Mouse (Mus musculus) MEL (cell line): Measurements from ENCODE around the gene Clhc1. TPM values are rescaled to one million over a fixed set of nuclear protein-coding genes. Genes with fewer than 3 reads are reported as not detected.

Source experiments
- DNase-seq: peaks from one replicate; pipeline ENCODE4 v3.0.0; 2011; ENCODE audit warnings: low read depth, low spot score
- H3K27ac ChIP-seq: 2 replicates; pipeline ENCODE4 v1.5.1; 2012; ENCODE audit warnings: low read depth, mild to moderate bottlenecking, control low read depth, low read length, moderate library complexity; ENCODE audit not compliant: control insufficient read depth
- H3K27me3 ChIP-seq, 2 experiments: fragments of 150-350 bp in 1 of 2; sonication (generic) in 1 of 2; 2 replicates each; pipeline ENCODE4 v1.6.1; 2012; ENCODE audit warnings: low read length in 2 of 2, mild to moderate bottlenecking in 2 of 2, improper control_type of control experiment in 1 of 2, moderate library complexity in 1 of 2; ENCODE audit not compliant: insufficient read depth in 2 of 2, control insufficient read depth in 1 of 2
- H3K36me3 ChIP-seq, 2 experiments: 2 replicates each; pipeline ENCODE4 v1.6.1; 2012 to 2014; ENCODE audit warnings: low read length in 2 of 2, improper control_type of control experiment in 1 of 2, inconsistent platforms in 1 of 2, mild to moderate bottlenecking in 1 of 2; ENCODE audit not compliant: insufficient read depth in 2 of 2, control insufficient read depth in 1 of 2
- H3K4me1 ChIP-seq, 2 experiments: fragments of 150-350 bp in 1 of 2; sonication (generic) in 1 of 2; 2 replicates each; pipeline ENCODE4 v1.6.1; 2012; ENCODE audit warnings: low read length in 2 of 2, improper control_type of control experiment in 1 of 2, mild to moderate bottlenecking in 1 of 2; ENCODE audit not compliant: insufficient read depth in 2 of 2, control insufficient read depth in 1 of 2
- H3K4me3 ChIP-seq, 2 experiments: fragments of 150-350 bp in 1 of 2; sonication (generic) in 1 of 2; 2 replicates each; pipeline ENCODE4 v1.5.1; 2012; ENCODE audit warnings: low read depth in 2 of 2, low read length in 2 of 2, mild to moderate bottlenecking in 2 of 2, moderate library complexity in 2 of 2, control low read depth in 1 of 2, improper control_type of control experiment in 1 of 2; ENCODE audit not compliant: control insufficient read depth in 1 of 2, insufficient read depth in 1 of 2
- H3K79me2 ChIP-seq: 2 replicates; pipeline ENCODE4 v1.6.1; 2012; ENCODE audit warnings: mild to moderate bottlenecking, low read length, moderate library complexity; ENCODE audit not compliant: control insufficient read depth, poor library complexity, insufficient read depth
- H3K9ac ChIP-seq: 2 replicates; pipeline ENCODE4 v1.6.1; 2012; ENCODE audit warnings: low read depth, mild to moderate bottlenecking, control low read depth, low read length, moderate library complexity; ENCODE audit not compliant: control insufficient read depth, poor library complexity, severe bottlenecking
- H3K9me3 ChIP-seq: fragments of 150-350 bp; sonication (generic); replicated peaks from 2 replicates; pipeline ENCODE4 v1.6.1; 2012; ENCODE audit warnings: mild to moderate bottlenecking, low read length, improper control_type of control experiment, moderate library complexity; ENCODE audit not compliant: insufficient read depth
- BHLHE40 ChIP-seq: IDR thresholded peaks from 2 replicates; pipeline ENCODE4 v1.6.1; 2012; ENCODE audit warnings: low read depth, mild to moderate bottlenecking, inconsistent platforms, low read length, improper control_type of control experiment, borderline replicate concordance
- CHD1 ChIP-seq: IDR thresholded peaks from 2 replicates; pipeline ENCODE4 v1.6.1; 2012; ENCODE audit warnings: low read depth, mild to moderate bottlenecking, inconsistent platforms, low read length, improper control_type of control experiment
- CTCF ChIP-seq, 3 experiments: IDR thresholded peaks in 2 of 3; conservative IDR thresholded peaks in 1 of 3; 2 replicates each; pipeline ENCODE4 v1.5.1; 2011 to 2012; ENCODE audit warnings: low read length in 3 of 3, low read depth in 2 of 3, mild to moderate bottlenecking in 2 of 3, improper control_type of control experiment in 1 of 3, inconsistent platforms in 1 of 3, mixed read lengths in 1 of 3, moderate library complexity in 1 of 3; ENCODE audit not compliant: control insufficient read depth in 1 of 3, insufficient read depth in 1 of 3, poor library complexity in 1 of 3, severe bottlenecking in 1 of 3
- E2F4 ChIP-seq: IDR thresholded peaks from 2 replicates; pipeline ENCODE4 v1.6.1; 2011; ENCODE audit warnings: low read depth, low read length, improper control_type of control experiment, borderline replicate concordance
- EP300 ChIP-seq, 2 experiments: IDR thresholded peaks; 2 replicates each; pipeline ENCODE4 v1.6.1; 2011; ENCODE audit warnings: improper control_type of control experiment in 2 of 2, low read length in 2 of 2, low read depth in 1 of 2, mild to moderate bottlenecking in 1 of 2
- ETS1 ChIP-seq: IDR thresholded peaks from 2 replicates; pipeline ENCODE4 v1.6.1; 2012; ENCODE audit warnings: low read depth, mild to moderate bottlenecking, inconsistent platforms, low read length, improper control_type of control experiment, moderate library complexity
- HCFC1 ChIP-seq: IDR thresholded peaks from 2 replicates; pipeline ENCODE4 v1.6.1; 2012; ENCODE audit warnings: low read depth, mild to moderate bottlenecking, inconsistent platforms, low read length, improper control_type of control experiment, moderate library complexity
- JUND ChIP-seq: IDR thresholded peaks from 2 replicates; pipeline ENCODE4 v1.6.1; 2011; ENCODE audit warnings: low read depth, mild to moderate bottlenecking, improper control_type of control experiment, low read length
- KAT2A ChIP-seq: conservative IDR thresholded peaks from 2 replicates; pipeline ENCODE4 v1.6.1; 2012; ENCODE audit warnings: low read depth, low read length, improper control_type of control experiment, inconsistent platforms
- MAFK ChIP-seq: IDR thresholded peaks from 2 replicates; pipeline ENCODE4 v1.6.1; 2011; ENCODE audit warnings: low read depth, mild to moderate bottlenecking, low read length, improper control_type of control experiment, borderline replicate concordance
- MAZ ChIP-seq: IDR thresholded peaks from 2 replicates; pipeline ENCODE4 v1.6.1; 2012; ENCODE audit warnings: low read depth, mild to moderate bottlenecking, inconsistent platforms, low read length, improper control_type of control experiment
- MEF2A ChIP-seq: IDR thresholded peaks from 2 replicates; pipeline ENCODE4 v1.6.1; 2014; ENCODE audit warnings: low read depth, mild to moderate bottlenecking, inconsistent platforms, low read length, improper control_type of control experiment; ENCODE audit not compliant: poor library complexity, insufficient replicate concordance, severe bottlenecking; ENCODE audit errors: extremely low read depth
- MXI1 ChIP-seq: IDR thresholded peaks from 2 replicates; pipeline ENCODE4 v1.6.1; 2011; ENCODE audit warnings: mild to moderate bottlenecking, low read depth, low read length, improper control_type of control experiment
- MYB ChIP-seq: IDR thresholded peaks from 2 replicates; pipeline ENCODE4 v1.6.1; 2011; ENCODE audit warnings: mild to moderate bottlenecking, low read depth, low read length, improper control_type of control experiment
- MYC ChIP-seq: IDR thresholded peaks from 2 replicates; pipeline ENCODE4 v1.6.1; 2011; ENCODE audit warnings: low read depth, mild to moderate bottlenecking, low read length, improper control_type of control experiment, moderate library complexity
- NELFE ChIP-seq: IDR thresholded peaks from 2 replicates; pipeline ENCODE4 v1.6.1; 2011; ENCODE audit warnings: low read depth, low read length, improper control_type of control experiment
- POLR2A ChIP-seq, 2 experiments: IDR thresholded peaks; 2 replicates each; pipeline ENCODE4 v1.6.1; 2011 to 2012; ENCODE audit warnings: low read length in 2 of 2, mild to moderate bottlenecking in 2 of 2, control low read depth in 1 of 2, improper control_type of control experiment in 1 of 2, low read depth in 1 of 2, moderate library complexity in 1 of 2; ENCODE audit not compliant: control insufficient read depth in 1 of 2, insufficient read depth in 1 of 2, poor library complexity in 1 of 2
- RAD21 ChIP-seq: IDR thresholded peaks from 2 replicates; pipeline ENCODE4 v1.6.1; 2011; ENCODE audit warnings: mild to moderate bottlenecking, low read depth, low read length, improper control_type of control experiment
- RCOR1 ChIP-seq: IDR thresholded peaks from 2 replicates; pipeline ENCODE4 v1.6.1; 2012; ENCODE audit warnings: low read depth, mild to moderate bottlenecking, inconsistent platforms, low read length, improper control_type of control experiment
- SIN3A ChIP-seq: IDR thresholded peaks from 2 replicates; pipeline ENCODE4 v1.6.1; 2012; ENCODE audit warnings: low read length, improper control_type of control experiment, inconsistent platforms
- SMC3 ChIP-seq: IDR thresholded peaks from 2 replicates; pipeline ENCODE4 v1.6.1; 2011; ENCODE audit warnings: low read depth, low read length, improper control_type of control experiment
- TAL1 ChIP-seq: IDR thresholded peaks from 2 replicates; pipeline ENCODE4 v1.6.1; 2012; ENCODE audit warnings: mild to moderate bottlenecking, inconsistent platforms, low read length, moderate library complexity, mixed read lengths
- UBTF ChIP-seq: IDR thresholded peaks from 2 replicates; pipeline ENCODE4 v1.6.1; 2012; ENCODE audit warnings: low read depth, mild to moderate bottlenecking, inconsistent platforms, low read length, improper control_type of control experiment, moderate library complexity, borderline replicate concordance; ENCODE audit not compliant: insufficient read depth
- USF1 ChIP-seq: IDR thresholded peaks from 2 replicates; pipeline ENCODE4 v1.6.1; 2014; ENCODE audit warnings: low read depth, mild to moderate bottlenecking, inconsistent platforms, low read length, improper control_type of control experiment, moderate library complexity
- USF2 ChIP-seq, 2 experiments: IDR thresholded peaks; 2 replicates each; pipeline ENCODE4 v1.6.1; 2011 to 2012; ENCODE audit warnings: improper control_type of control experiment in 2 of 2, low read length in 2 of 2, borderline replicate concordance in 1 of 2, inconsistent platforms in 1 of 2, low read depth in 1 of 2, mild to moderate bottlenecking in 1 of 2; ENCODE audit not compliant: insufficient read depth in 1 of 2
- ZC3H11A ChIP-seq: IDR thresholded peaks from 2 replicates; pipeline ENCODE4 v1.6.1; 2012; ENCODE audit warnings: low read depth, mild to moderate bottlenecking, inconsistent platforms, low read length, improper control_type of control experiment
- ZKSCAN1 ChIP-seq: IDR thresholded peaks from 2 replicates; pipeline ENCODE4 v1.6.1; 2012; ENCODE audit warnings: low read depth, mild to moderate bottlenecking, inconsistent platforms, low read length, improper control_type of control experiment, moderate library complexity
- ZMIZ1 ChIP-seq: IDR thresholded peaks from 2 replicates; pipeline ENCODE4 v1.6.1; 2012; ENCODE audit warnings: low read depth, mild to moderate bottlenecking, inconsistent platforms, low read length, improper control_type of control experiment, moderate library complexity
- ZNF384 ChIP-seq: IDR thresholded peaks from 2 replicates; pipeline ENCODE4 v1.6.1; 2012; ENCODE audit warnings: low read depth, mild to moderate bottlenecking, inconsistent platforms, low read length, improper control_type of control experiment
- polyA plus RNA-seq, 2 experiments: library from polyadenylated mRNA; stranded (reverse) in 1 of 2; unstranded in 1 of 2; fragments of >175 nt in 1 of 2; fragments of >200 nt in 1 of 2; gene quantifications; 2 replicates each; pipeline versions ENCODE4 v1.2.1 to v1.2.4; 2012; ENCODE audit warnings: low replicate concordance in 2 of 2, low read depth in 1 of 2; ENCODE audit not compliant: insufficient read length in 2 of 2, insufficient read depth in 1 of 2, missing spikeins in 1 of 2
- total RNA-seq: library from RNA; depleted of rRNA; stranded (reverse); fragments of 300-350 nt; gene quantifications from 2 replicates; pipeline ENCODE4 v1.2.3, GENCODE M21; 2012

Gene Clhc1
- total and polyA plus RNA-seq, 3 experiments: 0.08 to 0.62 TPM; not detected in 1

- H3K79me2 ChIP-seq: peaks cover 18% of the 10 kb centered on the region
- peak; percentile 90 for DNase-seq
- H3K4me3 ChIP-seq: peak overlapping the region; percentile 82 to 92
- H3K27me3 ChIP-seq: no peaks in the 10 kb centered on the region
- TF ChIP-seq EP300 (IDR thresholded peaks at IDR 0.05; ENCODE audit: low read depth in 1 of 2, low read length in 2 of 2) (peak in 1 of 2 experiments; percentile 51; a peak in 1 of 4 replicates), ZC3H11A (no peak), MAZ (peak; percentile 65; the same call in 1 of the 2 replicates), CHD1 (peak; percentile 35; the same call in 1 of the 2 replicates)
- no peaks in the 10 kb centered on the region for H3K9me3 ChIP-seq
- peaks cover 16 to 36% of the 10 kb centered on the region in 2 experiments for H3K36me3 ChIP-seq
- peaks cover 10 to 13% of the 10 kb centered on the region in 2 experiments for H3K4me1 ChIP-seq
- H3K27ac ChIP-seq: peak overlapping the region; percentile 100
- H3K9ac ChIP-seq: peak overlapping the region; percentile 95
Observed at GRCm38 (mm10) chr11:29514325-29514681, 33.4 kb upstream of the Clhc1 start.

- H3K4me3 ChIP-seq: peak within 1 kb of the TSS; percentile 82 to 92
- peaks cover 18% of the 10 kb centered on the region for H3K79me2 ChIP-seq
- peak within 1 kb of the TSS; percentile 95 for H3K9ac ChIP-seq
- no peaks in the 10 kb centered on the region for H3K9me3 ChIP-seq
- H3K27ac ChIP-seq: peak within 1 kb of the TSS; percentile 100
- H3K4me1 ChIP-seq: peaks cover 10 to 13% of the 10 kb centered on the region in 2 experiments
- H3K27me3 ChIP-seq: no peaks in the 10 kb centered on the region
- peaks cover 16 to 35% of the 10 kb centered on the region in 2 experiments for H3K36me3 ChIP-seq
- peak; percentile 99 for DNase-seq
- TF ChIP-seq CTCF (IDR thresholded peaks at IDR 0.05 in 2 of 3, conservative IDR thresholded peaks at IDR 0.05 in 1 of 3; ENCODE audit: control insufficient read depth in 1 of 3, insufficient read depth in 1 of 3, low read depth in 2 of 3, low read length in 3 of 3, poor library complexity in 1 of 3, severe bottlenecking in 1 of 3) (no peak), SMC3 (no peak), POLR2A (IDR thresholded peaks at IDR 0.05; ENCODE audit: control insufficient read depth in 1 of 2, insufficient read depth in 1 of 2, low read depth in 1 of 2, low read length in 2 of 2, poor library complexity in 1 of 2) (peak; percentile 93 to 99), RAD21 (no peak), MYB (peak; percentile 64), USF1 (peak; percentile 91), ZNF384 (no peak), MAFK (no peak), USF2 (IDR thresholded peaks at IDR 0.05; ENCODE audit: borderline replicate concordance in 1 of 2, insufficient read depth in 1 of 2, low read depth in 1 of 2, low read length in 2 of 2) (peak in 1 of 2 experiments; percentile 69; a peak in 1 of 4 replicates), E2F4 (no peak), KAT2A (no peak; the same call in 1 of the 2 replicates), NELFE (peak; percentile 96), JUND (no peak), MXI1 (peak; percentile 95), ETS1 (peak; percentile 36), UBTF (no peak), HCFC1 (peak; percentile 77), MEF2A (no peak), BHLHE40 (peak; percentile 92), CHD1 (no peak), MYC (peak; percentile 95), SIN3A (peak; percentile 90), TAL1 (no peak), MAZ (peak; percentile 54; the same call in 1 of the 2 replicates), ZMIZ1 (peak; percentile 95), RCOR1 (no peak), ZKSCAN1 (no peak), ZC3H11A (no peak)
Observed at GRCm38 (mm10) chr11:29514682-29515412, 32.9 kb upstream of the Clhc1 start, which contains the start of gene Prorsd1. TSS of gene Prorsd1 (minus strand) at chr11:29515033.
